Mouse (Mus musculus) liver, postnatal 0 days (tissue): ENCODE measurements at regions not wholly inside any gene's neighbourhood (a gene's known extent, or its start where the extent isn't known, plus 50 kb on each side); places are given as distances from the start of the nearest gene placed in this dataset.
"Not testable (repeated sequence)": the region's sequence is repeated elsewhere in the genome, so short reads cannot be mapped to it uniquely, and the experiment has no call there.

Experiments
- ATAC-seq: fragments of 200-750 bp; cut with Nextera tagmentation; 2 replicates; pipeline ENCODE4 v1.8.0; 2017; ENCODE audit warnings: mild to moderate bottlenecking, moderate library complexity
- DNase-seq: peaks from one replicate; pipeline ENCODE4 v3.0.0-alpha.2; 2016
- H3K27ac ChIP-seq: fragments of 300-500 bp; sonication (generic); 2 replicates; pipeline ENCODE4 v1.5.1; 2014; ENCODE audit warnings: antibody characterized with exemption, moderate library complexity, mild to moderate bottlenecking, low read depth
- H3K27me3 ChIP-seq: fragments of 300-500 bp; sonication (generic); 2 replicates; pipeline ENCODE4 v1.6.1; 2014; ENCODE audit warnings: low read length, control low read depth, mixed read lengths; ENCODE audit not compliant: insufficient read depth
- H3K36me3 ChIP-seq: fragments of 300-500 bp; sonication (generic); replicated peaks from 2 replicates; pipeline ENCODE4 v1.6.1; 2014; ENCODE audit warnings: mild to moderate bottlenecking, control low read depth, low read length, moderate library complexity, mixed read lengths; ENCODE audit not compliant: insufficient read depth
- H3K4me1 ChIP-seq: fragments of 300-500 bp; sonication (generic); 2 replicates; pipeline ENCODE4 v1.6.1; 2014; ENCODE audit warnings: antibody characterized with exemption, mild to moderate bottlenecking, control low read depth; ENCODE audit not compliant: insufficient read depth
- H3K4me2 ChIP-seq: fragments of 300-500 bp; sonication (generic); 2 replicates; pipeline ENCODE4 v1.6.1; 2014; ENCODE audit warnings: low read depth, mild to moderate bottlenecking, low read length, moderate library complexity, mixed read lengths
- H3K4me3 ChIP-seq: fragments of 300-500 bp; sonication (generic); 2 replicates; pipeline ENCODE4 v1.5.1; 2014; ENCODE audit warnings: low read depth, low read length
- H3K9ac ChIP-seq: fragments of 300-500 bp; sonication (generic); replicated peaks from 2 replicates; pipeline ENCODE4 v1.6.1; 2014; ENCODE audit warnings: mild to moderate bottlenecking, moderate library complexity
- H3K9me3 ChIP-seq: fragments of 300-500 bp; sonication (generic); 2 replicates; pipeline ENCODE4 v1.6.1; 2016; ENCODE audit warnings: mild to moderate bottlenecking, control low read depth, low read length, mixed read lengths
- CTCF ChIP-seq: sonication (generic); IDR thresholded peaks from 2 replicates; pipeline ENCODE4 v1.5.1; 2016; ENCODE audit warnings: antibody characterized with exemption, low read depth
- EP300 ChIP-seq: IDR thresholded peaks from 2 replicates; pipeline ENCODE4 v1.6.1; 2016; ENCODE audit warnings: antibody characterized with exemption, low read depth, mild to moderate bottlenecking
- WGBS: fragments of 180-500 bp; shearing (Covaris S2); extraction: QIAGEN DNeasy Blood & Tissue Kit; methylation state at CpG from one replicate; pipeline ENCODE4 v1.1.7; 2014; ENCODE audit not compliant: insufficient replicate concordance; 5-methylcytosine and 5-hydroxymethylcytosine counted together

DNA sequence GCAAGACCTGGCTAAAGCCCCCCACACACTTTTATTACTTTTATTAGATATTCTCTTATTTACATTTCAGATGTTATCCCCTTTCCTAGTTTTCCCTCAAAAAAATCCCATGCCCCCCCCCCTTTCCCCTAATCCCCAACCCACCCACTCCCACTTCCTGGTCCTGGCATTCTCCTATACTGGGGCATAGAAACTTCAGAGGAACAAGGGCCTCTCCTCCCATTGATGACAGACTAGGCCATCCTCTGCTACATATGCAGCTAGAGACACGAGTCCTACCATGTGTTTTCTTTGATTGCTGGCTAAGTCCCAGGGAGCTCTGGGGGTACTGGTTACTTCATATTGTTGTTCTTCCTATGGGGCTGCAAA, 116.8 kb downstream of the Rfpl4b start:
- H3K9me3 ChIP-seq, H3K4me2 ChIP-seq, DNase-seq, H3K4me1 ChIP-seq, ATAC-seq, H3K27ac ChIP-seq, H3K9ac ChIP-seq, H3K27me3 ChIP-seq, H3K36me3 ChIP-seq, H3K4me3 ChIP-seq: not testable (repeated sequence)
- 77% methylated on average over 1 of the region's 1 CpGs for WGBS

DNA sequence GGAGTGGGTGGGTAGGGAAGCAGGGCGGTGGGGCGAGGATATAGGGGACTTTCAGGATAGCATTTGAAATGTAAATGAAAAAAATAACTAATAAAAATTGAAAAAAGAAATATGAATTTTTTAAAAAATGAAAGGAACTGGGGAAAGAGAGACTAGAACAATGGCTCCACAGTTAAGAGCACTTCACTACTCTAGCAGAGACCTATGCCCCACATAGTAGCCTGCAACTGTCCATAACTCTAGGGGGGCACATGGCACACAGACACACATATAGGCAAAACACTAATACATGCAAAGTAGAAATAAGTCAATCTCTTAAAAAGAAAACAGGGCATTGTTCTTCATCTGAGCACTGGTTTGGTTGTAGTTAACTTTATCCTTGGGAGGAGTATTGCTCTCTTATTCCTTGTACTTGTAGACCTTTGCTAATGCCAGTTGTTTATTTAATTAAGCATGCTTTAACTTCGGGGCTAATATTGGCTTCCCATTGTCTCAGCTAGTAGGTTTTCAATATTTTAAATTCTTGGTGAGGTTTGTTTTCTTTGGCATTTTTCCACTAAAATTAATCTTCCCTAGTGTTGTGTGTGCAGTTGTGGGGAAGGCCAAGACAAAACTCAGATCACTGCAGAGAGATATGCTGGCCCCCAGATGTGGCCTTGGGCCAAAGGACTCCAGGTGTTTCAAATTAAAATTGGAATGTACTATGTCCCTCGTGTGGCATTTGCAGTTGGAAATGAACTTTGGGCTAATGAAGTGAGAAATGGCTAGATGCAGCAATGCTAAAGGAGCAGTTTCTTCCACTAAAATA, 117.4 kb downstream of the Rfpl4b start:
- Histone ChIP-seq H3K4me3 (no peak overlapping the region), H3K9me3 (no peaks in the 10 kb centered on the region), H3K4me1 (no peaks in the 10 kb centered on the region), H3K27ac (no peak overlapping the region), H3K27me3 (no peaks in the 10 kb centered on the region), H3K4me2 (no peak overlapping the region), H3K36me3 (no peaks in the 10 kb centered on the region), H3K9ac (no peak overlapping the region)
- TF ChIP-seq CTCF, result no peak
- no peak for TF ChIP-seq EP300
- no peak for ATAC-seq
- WGBS, result 79% methylated on average over 4 of the region's 4 CpGs
- no peak for DNase-seq

DNA sequence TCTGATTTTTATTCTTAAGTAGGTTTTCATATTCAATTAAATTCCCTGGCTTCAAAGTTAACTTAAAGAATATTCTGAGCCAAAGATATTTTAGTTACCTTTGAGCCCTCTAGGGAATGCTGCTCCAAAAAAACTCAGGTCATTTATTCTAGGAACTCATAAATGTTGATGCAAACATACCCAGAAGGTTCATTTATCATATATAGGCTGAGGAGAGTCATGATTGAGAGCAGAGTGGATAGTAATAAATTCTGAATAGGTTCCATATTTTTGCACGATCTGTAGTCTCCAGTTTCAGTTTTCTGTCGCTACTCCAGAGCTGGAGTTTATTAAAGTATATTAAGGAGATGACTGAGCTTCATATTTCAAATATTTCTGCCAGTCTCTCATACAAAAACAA, 144.1 kb downstream of the Rfpl4b start:
- Histone ChIP-seq H3K4me3 (no peak overlapping the region), H3K36me3 (no peaks in the 10 kb centered on the region), H3K4me2 (no peak overlapping the region), H3K9me3 (no peaks in the 10 kb centered on the region), H3K4me1 (no peaks in the 10 kb centered on the region), H3K27me3 (no peaks in the 10 kb centered on the region), H3K27ac (no peak overlapping the region), H3K9ac (no peak overlapping the region)
- no peak for ATAC-seq
- no peak for DNase-seq
- WGBS, result 67% methylated on average over 2 of the region's 2 CpGs
- no peak for TF ChIP-seq EP300
- no peak for TF ChIP-seq CTCF

DNA sequence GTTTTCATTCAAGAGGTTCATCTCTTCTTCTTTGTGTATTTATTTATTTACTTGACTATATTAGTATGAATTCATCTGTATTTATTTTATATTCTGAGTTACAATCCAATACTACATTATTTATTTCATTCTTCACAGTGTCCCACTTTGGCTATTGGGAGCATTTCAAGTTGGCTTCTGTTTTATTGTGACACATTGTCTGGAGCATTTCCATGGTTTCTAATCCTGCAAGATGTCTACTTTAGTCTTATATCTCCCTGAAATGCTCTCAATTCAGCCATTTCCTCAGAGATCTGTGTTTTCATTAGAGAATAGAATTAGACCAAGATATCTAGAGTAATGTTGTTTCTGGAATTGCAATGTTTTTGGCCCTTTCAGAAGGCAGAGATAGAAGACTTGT, 153.0 kb downstream of the Rfpl4b start:
- ATAC-seq (no peak), DNase-seq (no peak)
- no peak overlapping the region for H3K4me2 ChIP-seq
- TF ChIP-seq EP300 (no peak), CTCF (no peak)
- H3K4me1 ChIP-seq, result no peaks in the 10 kb centered on the region
- no peaks in the 10 kb centered on the region for H3K36me3 ChIP-seq
- no peaks in the 10 kb centered on the region for H3K27me3 ChIP-seq
- no peak overlapping the region for H3K27ac ChIP-seq
- H3K4me3 ChIP-seq, result no peak overlapping the region
- no peak overlapping the region for H3K9ac ChIP-seq
- no peaks in the 10 kb centered on the region for H3K9me3 ChIP-seq

DNA sequence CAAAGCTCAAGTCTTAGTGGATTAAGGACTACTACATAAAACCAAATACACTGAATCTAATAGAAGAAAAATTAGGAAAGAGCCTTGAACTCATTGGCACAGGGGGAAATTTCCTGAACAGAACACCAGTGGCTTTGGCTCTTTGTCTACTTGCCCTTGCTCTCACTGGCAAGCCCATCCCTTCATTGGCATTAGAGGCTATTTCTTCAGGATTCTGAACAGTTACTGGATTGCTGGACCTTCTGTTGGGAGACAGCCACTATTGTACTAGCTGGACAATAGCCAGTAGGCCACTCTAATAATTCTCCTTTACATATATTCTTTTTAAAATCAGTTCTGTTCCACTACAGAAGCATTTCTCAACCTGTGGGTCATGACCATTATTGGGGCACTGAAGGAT, 153.7 kb downstream of the Rfpl4b start:
- no peak overlapping the region for H3K27ac ChIP-seq
- H3K36me3 ChIP-seq, result no peaks in the 10 kb centered on the region
- TF ChIP-seq EP300 (no peak), CTCF (no peak)
- no peak for DNase-seq
- no peak for ATAC-seq
- H3K4me3 ChIP-seq, result no peak overlapping the region
- H3K27me3 ChIP-seq, result no peaks in the 10 kb centered on the region
- H3K9ac ChIP-seq, result no peak overlapping the region
- no peaks in the 10 kb centered on the region for H3K4me1 ChIP-seq
- H3K4me2 ChIP-seq, result no peak overlapping the region
- H3K9me3 ChIP-seq, result no peaks in the 10 kb centered on the region

DNA sequence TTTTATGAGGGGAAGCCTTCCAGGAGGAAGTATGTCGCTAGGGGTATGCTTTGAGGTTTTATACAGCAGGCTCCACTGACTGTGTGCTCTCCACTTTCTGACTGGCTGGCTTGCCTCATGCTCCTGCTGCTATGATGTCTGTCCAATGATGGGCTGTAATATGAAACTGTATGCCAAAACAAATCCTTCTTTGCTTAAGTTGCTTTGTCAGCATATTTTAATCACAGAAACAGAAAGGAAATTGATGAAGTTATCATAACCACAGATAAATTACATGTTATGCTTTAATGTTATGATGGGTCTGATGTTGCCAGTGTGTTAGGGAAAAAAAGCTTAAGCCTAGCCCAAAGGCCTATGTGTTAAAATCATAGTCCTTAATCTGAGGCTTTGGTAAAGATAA, 185.9 kb downstream of the Rfpl4b start:
- ATAC-seq, result no peak
- WGBS, result 57% methylated on average over 1 of the region's 1 CpGs
- no peak for DNase-seq

More for the DNA sequence above, 185.9 kb downstream of the Rfpl4b start:
- no peaks in the 10 kb centered on the region for H3K27me3 ChIP-seq
- H3K36me3 ChIP-seq, result no peaks in the 10 kb centered on the region
- H3K9ac ChIP-seq, result no peak overlapping the region
- no peak overlapping the region for H3K4me2 ChIP-seq
- no peaks in the 10 kb centered on the region for H3K9me3 ChIP-seq
- H3K4me3 ChIP-seq, result no peak overlapping the region
- TF ChIP-seq EP300, result no peak
- no peak for TF ChIP-seq CTCF
- no peak overlapping the region for H3K27ac ChIP-seq
- no peaks in the 10 kb centered on the region for H3K4me1 ChIP-seq
